Mouse (Mus musculus): ENCODE results near the gene Ptprg. TPM values are rescaled to one million over a fixed set of nuclear protein-coding genes. Genes with fewer than 3 reads are reported as not detected.
"Not testable (repeated sequence)": the region's sequence is repeated elsewhere in the genome, so short reads cannot be mapped to it uniquely, and the experiment has no call there.

The Ptprg gene
- polyA plus RNA-seq, 1 experiment = 12.1 TPM

GRCm38 (mm10) chr14:11955020-11955882, 401.9 kb downstream of the Ptprg start:
- TF ChIP-seq POLR2A (IDR thresholded peaks at IDR 0.05; ENCODE audit: control insufficient read depth, low read depth, low read length) = no peak
- no peak for TF ChIP-seq CTCF (IDR thresholded peaks at IDR 0.05; ENCODE audit: control insufficient read depth, insufficient read depth, insufficient replicate concordance, low read depth, low read length)
- no peaks in the 10 kb centered on the region for H3K27me3 ChIP-seq (ENCODE audit: control insufficient read depth, insufficient read depth, low read length)
- H3K4me1 ChIP-seq (ENCODE audit: control insufficient read depth, insufficient read depth, low read length) = no peaks in the 10 kb centered on the region
- H3K36me3 ChIP-seq (ENCODE audit: control insufficient read depth, insufficient read depth, low read length) = no peaks in the 10 kb centered on the region
- no peak overlapping the region for H3K4me3 ChIP-seq (ENCODE audit: control insufficient read depth, low read depth, low read length)
- H3K27ac ChIP-seq (ENCODE audit: control insufficient read depth, insufficient read depth, low read depth, low read length) = no peak overlapping the region

- TF ChIP-seq CTCF (IDR thresholded peaks at IDR 0.05; ENCODE audit: control insufficient read depth, insufficient read depth, insufficient replicate concordance, low read depth, low read length) (no peak), POLR2A (IDR thresholded peaks at IDR 0.05; ENCODE audit: control insufficient read depth, low read depth, low read length) (no peak)
- Histone ChIP-seq H3K27ac (ENCODE audit: control insufficient read depth, insufficient read depth, low read depth, low read length) (no peak overlapping the region), H3K4me1 (ENCODE audit: control insufficient read depth, insufficient read depth, low read length) (no peaks in the 10 kb centered on the region), H3K27me3 (ENCODE audit: control insufficient read depth, insufficient read depth, low read length) (no peaks in the 10 kb centered on the region), H3K4me3 (ENCODE audit: control insufficient read depth, low read depth, low read length) (no peak overlapping the region), H3K36me3 (ENCODE audit: control insufficient read depth, insufficient read depth, low read length) (no peaks in the 10 kb centered on the region)
Measured at GRCm38 (mm10) chr14:11960269-11961121, 407.2 kb downstream of the Ptprg start.

DNA sequence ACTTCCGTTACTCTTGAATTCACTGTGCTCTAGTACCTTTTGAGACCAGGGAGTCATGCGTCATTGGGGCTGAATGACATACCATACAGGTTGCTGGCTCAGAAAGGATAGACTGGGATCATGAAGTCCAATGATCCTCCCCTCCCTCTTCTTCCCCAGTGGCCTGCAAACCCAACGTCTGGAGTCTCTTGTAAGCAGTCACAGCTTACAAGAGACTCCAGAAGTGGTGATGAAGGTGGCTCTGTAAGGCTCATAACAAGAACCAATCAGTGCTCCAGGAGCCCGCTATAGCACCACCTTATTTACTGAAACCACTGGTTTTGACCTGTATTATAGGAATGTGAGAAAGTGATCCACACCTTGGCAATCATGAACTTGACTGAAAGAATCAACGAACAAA, 408.8 kb downstream of the Ptprg start:
- Histone ChIP-seq H3K27me3 (ENCODE audit: control insufficient read depth, insufficient read depth, low read length) (no peaks in the 10 kb centered on the region), H3K4me1 (ENCODE audit: control insufficient read depth, insufficient read depth, low read length) (no peaks in the 10 kb centered on the region), H3K4me3 (ENCODE audit: control insufficient read depth, low read depth, low read length) (no peak overlapping the region), H3K36me3 (ENCODE audit: control insufficient read depth, insufficient read depth, low read length) (no peaks in the 10 kb centered on the region), H3K27ac (ENCODE audit: control insufficient read depth, insufficient read depth, low read depth, low read length) (no peak overlapping the region)
- TF ChIP-seq CTCF (IDR thresholded peaks at IDR 0.05; ENCODE audit: control insufficient read depth, insufficient read depth, insufficient replicate concordance, low read depth, low read length) (no peak), POLR2A (IDR thresholded peaks at IDR 0.05; ENCODE audit: control insufficient read depth, low read depth, low read length) (no peak)

DNA sequence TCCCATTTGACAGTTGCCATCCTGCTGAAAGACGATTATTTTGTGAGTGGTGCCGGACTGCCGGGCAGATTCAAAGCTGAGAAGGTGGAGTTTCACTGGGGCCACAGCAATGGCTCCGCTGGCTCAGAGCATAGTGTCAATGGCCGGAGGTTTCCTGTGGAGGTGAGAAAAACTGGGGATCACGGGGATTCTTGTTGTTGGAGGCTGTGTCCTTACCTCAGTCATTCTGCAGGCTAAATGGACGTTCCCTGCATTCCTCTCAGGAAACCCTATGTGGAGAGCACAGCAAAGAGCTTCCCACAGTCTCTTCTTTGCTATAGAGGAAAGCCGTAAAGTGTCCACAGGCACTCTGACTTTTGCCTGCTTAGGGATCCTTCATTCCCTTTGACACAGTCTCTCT, 409.2 kb downstream of the Ptprg start:
- H3K4me3 ChIP-seq (ENCODE audit: control insufficient read depth, low read depth, low read length) = no peak overlapping the region
- H3K27ac ChIP-seq (ENCODE audit: control insufficient read depth, insufficient read depth, low read depth, low read length) = no peak overlapping the region
- H3K27me3 ChIP-seq (ENCODE audit: control insufficient read depth, insufficient read depth, low read length) = no peaks in the 10 kb centered on the region
- H3K36me3 ChIP-seq (ENCODE audit: control insufficient read depth, insufficient read depth, low read length) = no peaks in the 10 kb centered on the region
- TF ChIP-seq POLR2A (IDR thresholded peaks at IDR 0.05; ENCODE audit: control insufficient read depth, low read depth, low read length) (no peak), CTCF (IDR thresholded peaks at IDR 0.05; ENCODE audit: control insufficient read depth, insufficient read depth, insufficient replicate concordance, low read depth, low read length) (no peak)
- no peaks in the 10 kb centered on the region for H3K4me1 ChIP-seq (ENCODE audit: control insufficient read depth, insufficient read depth, low read length)

DNA sequence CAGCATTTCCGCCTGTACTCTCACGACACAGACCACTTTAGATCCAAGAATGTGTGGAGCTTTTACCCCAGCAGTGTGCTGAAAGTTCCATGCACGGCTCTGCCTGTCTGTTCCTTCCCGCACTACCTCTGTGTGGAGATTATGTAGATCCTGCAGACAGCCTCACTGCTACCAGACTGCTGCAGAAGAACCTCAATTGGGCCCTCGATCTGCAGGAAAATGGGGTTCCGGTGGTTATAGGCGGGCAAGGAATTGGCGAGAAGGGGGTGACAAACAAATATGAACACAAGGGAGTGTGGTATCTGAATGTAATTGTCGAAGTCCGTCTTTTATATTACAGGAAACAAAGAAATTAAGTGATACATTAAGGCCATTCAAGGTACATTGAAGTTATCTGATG, 410.5 kb downstream of the Ptprg start:
- no peak for TF ChIP-seq POLR2A (IDR thresholded peaks at IDR 0.05; ENCODE audit: control insufficient read depth, low read depth, low read length)
- TF ChIP-seq CTCF (IDR thresholded peaks at IDR 0.05; ENCODE audit: control insufficient read depth, insufficient read depth, insufficient replicate concordance, low read depth, low read length) = no peak
- Histone ChIP-seq H3K4me1 (ENCODE audit: control insufficient read depth, insufficient read depth, low read length) (no peaks in the 10 kb centered on the region), H3K36me3 (ENCODE audit: control insufficient read depth, insufficient read depth, low read length) (no peaks in the 10 kb centered on the region), H3K27me3 (ENCODE audit: control insufficient read depth, insufficient read depth, low read length) (no peaks in the 10 kb centered on the region), H3K4me3 (ENCODE audit: control insufficient read depth, low read depth, low read length) (no peak overlapping the region), H3K27ac (ENCODE audit: control insufficient read depth, insufficient read depth, low read depth, low read length) (no peak overlapping the region)

DNA sequence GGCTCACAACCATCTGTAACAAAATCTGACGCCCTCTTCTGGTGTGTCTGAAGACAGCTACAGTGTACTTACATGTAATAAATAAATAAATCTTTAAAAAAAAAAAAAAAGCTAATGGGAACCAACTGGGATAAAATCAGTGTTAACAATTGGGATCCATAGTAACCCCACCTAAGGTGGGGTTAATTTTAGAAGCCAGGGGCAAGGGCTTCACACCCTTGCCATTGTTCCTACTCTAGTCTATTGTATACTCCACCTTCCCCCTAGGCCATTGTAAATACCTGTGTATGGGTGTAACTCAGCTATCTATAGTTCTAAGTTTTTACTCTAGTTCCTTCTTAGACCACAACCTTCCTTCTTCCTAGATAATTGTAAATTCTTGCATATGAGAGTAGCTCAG, 411.0 kb downstream of the Ptprg start:
- H3K27ac ChIP-seq (ENCODE audit: control insufficient read depth, insufficient read depth, low read depth, low read length); H3K36me3 ChIP-seq (ENCODE audit: control insufficient read depth, insufficient read depth, low read length): not testable (repeated sequence)

GRCm38 (mm10) chr14:11965878-11966277, 412.5 kb downstream of the Ptprg start:
- no peak overlapping the region for H3K27ac ChIP-seq (ENCODE audit: control insufficient read depth, insufficient read depth, low read depth, low read length)

More for the DNA sequence above, 411.0 kb downstream of the Ptprg start:
- H3K4me1 ChIP-seq (ENCODE audit: control insufficient read depth, insufficient read depth, low read length); H3K4me3 ChIP-seq (ENCODE audit: control insufficient read depth, low read depth, low read length); H3K27me3 ChIP-seq (ENCODE audit: control insufficient read depth, insufficient read depth, low read length): not testable (repeated sequence)

More at GRCm38 (mm10) chr14:11965878-11966277, 412.5 kb downstream of the Ptprg start:
- H3K27me3 ChIP-seq (ENCODE audit: control insufficient read depth, insufficient read depth, low read length) = no peaks in the 10 kb centered on the region
- no peak for TF ChIP-seq CTCF (IDR thresholded peaks at IDR 0.05; ENCODE audit: control insufficient read depth, insufficient read depth, insufficient replicate concordance, low read depth, low read length)
- TF ChIP-seq POLR2A (IDR thresholded peaks at IDR 0.05; ENCODE audit: control insufficient read depth, low read depth, low read length) = no peak
- no peaks in the 10 kb centered on the region for H3K36me3 ChIP-seq (ENCODE audit: control insufficient read depth, insufficient read depth, low read length)
- H3K4me1 ChIP-seq (ENCODE audit: control insufficient read depth, insufficient read depth, low read length) = no peaks in the 10 kb centered on the region; the same call in 1 of the 2 replicates
- no peak overlapping the region for H3K4me3 ChIP-seq (ENCODE audit: control insufficient read depth, low read depth, low read length)
